Mouse (Mus musculus): ENCODE results near the gene Scgb1a1. TPM values are rescaled to one million over a fixed set of nuclear protein-coding genes. Genes with fewer than 3 reads are reported as not detected.

The Scgb1a1 gene
- total and polyA plus RNA-seq, 3 experiments = not detected

GRCm38 (mm10) chr19:9040649-9041048, 47.1 kb downstream of the Scgb1a1 start:
- peaks cover 0 to 30% of the 10 kb centered on the region in 2 experiments; a peak in 2 of 4 replicates for H3K36me3 ChIP-seq (ENCODE audit: control insufficient read depth in 1 of 2, insufficient read depth in 2 of 2, low read length in 2 of 2)
- H3K4me1 ChIP-seq (ENCODE audit: control insufficient read depth in 1 of 2, insufficient read depth in 2 of 2, low read length in 2 of 2) = peaks cover 10 to 41% of the 10 kb centered on the region in 2 experiments
- H3K9me3 ChIP-seq (replicated peaks; ENCODE audit: insufficient read depth, low read length) = no peaks in the 10 kb centered on the region
- no peaks in the 10 kb centered on the region for H3K79me2 ChIP-seq (ENCODE audit: control insufficient read depth, insufficient read depth, low read length, poor library complexity)
- H3K27ac ChIP-seq (ENCODE audit: control insufficient read depth, low read depth, low read length) = no peak overlapping the region
- H3K9ac ChIP-seq (ENCODE audit: control insufficient read depth, low read depth, low read length, poor library complexity, severe bottlenecking) = no peak overlapping the region
- TF ChIP-seq BHLHE40 (IDR thresholded peaks at IDR 0.05; ENCODE audit: borderline replicate concordance, low read depth, low read length) (no peak), JUND (IDR thresholded peaks at IDR 0.05; ENCODE audit: low read depth, low read length) (no peak), ELF1 (IDR thresholded peaks at IDR 0.05; ENCODE audit: low read depth, low read length) (no peak), MAX (IDR thresholded peaks at IDR 0.05; ENCODE audit: low read length) (no peak), MXI1 (IDR thresholded peaks at IDR 0.05; ENCODE audit: low read depth, low read length) (no peak), MYB (IDR thresholded peaks at IDR 0.05; ENCODE audit: low read depth, low read length) (no peak), CHD1 (IDR thresholded peaks at IDR 0.05; ENCODE audit: low read depth, low read length) (no peak), NELFE (IDR thresholded peaks at IDR 0.05; ENCODE audit: low read depth, low read length) (no peak), POLR2A (IDR thresholded peaks at IDR 0.05; ENCODE audit: control insufficient read depth in 1 of 2, insufficient read depth in 1 of 2, low read depth in 1 of 2, low read length in 2 of 2, poor library complexity in 1 of 2) (no peak), MAZ (IDR thresholded peaks at IDR 0.05; ENCODE audit: low read depth, low read length) (no peak), GATA1 (IDR thresholded peaks at IDR 0.05; ENCODE audit: low read depth, low read length) (no peak), SMC3 (IDR thresholded peaks at IDR 0.05; ENCODE audit: low read depth, low read length) (no peak), CHD2 (IDR thresholded peaks at IDR 0.05; ENCODE audit: low read length) (no peak), MAFK (IDR thresholded peaks at IDR 0.05; ENCODE audit: borderline replicate concordance, low read depth, low read length) (no peak), MEF2A (IDR thresholded peaks at IDR 0.05; ENCODE audit: extremely low read depth, insufficient replicate concordance, low read depth, low read length, poor library complexity, severe bottlenecking) (no peak), MYC (IDR thresholded peaks at IDR 0.05; ENCODE audit: low read depth, low read length) (no peak), UBTF (IDR thresholded peaks at IDR 0.05; ENCODE audit: borderline replicate concordance, insufficient read depth, low read depth, low read length) (no peak), RCOR1 (IDR thresholded peaks at IDR 0.05; ENCODE audit: low read depth, low read length) (no peak), NRF1 (IDR thresholded peaks at IDR 0.05; ENCODE audit: insufficient read depth, low read depth, low read length, poor library complexity, severe bottlenecking) (no peak)
- no peaks in the 10 kb centered on the region for H3K27me3 ChIP-seq (ENCODE audit: control insufficient read depth in 1 of 2, insufficient read depth in 2 of 2, low read length in 2 of 2)
- no peak overlapping the region for H3K4me3 ChIP-seq (ENCODE audit: control insufficient read depth in 1 of 2, insufficient read depth in 1 of 2, low read depth in 2 of 2, low read length in 2 of 2)
- DNase-seq (ENCODE audit: low read depth, low spot score) = no peak

DNA sequence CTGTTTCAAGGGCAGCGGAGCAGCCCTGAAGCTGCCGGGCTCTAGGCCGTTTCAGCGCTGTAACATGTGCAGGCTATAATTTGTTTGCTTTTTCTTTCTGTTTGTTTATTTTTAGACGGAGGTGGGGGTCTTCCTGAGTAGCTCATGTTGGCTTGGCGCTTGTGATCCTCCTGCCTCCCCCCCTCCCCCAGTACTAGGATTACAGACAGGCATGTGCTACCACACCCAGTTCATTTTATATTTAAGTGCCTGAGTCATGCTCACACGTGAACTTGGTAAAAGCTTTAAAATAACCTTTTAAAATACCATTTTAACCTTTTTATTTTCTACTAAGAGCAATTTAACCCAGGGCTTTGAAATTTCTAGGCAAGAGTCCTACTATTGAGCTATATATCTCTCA, 47.8 kb downstream of the Scgb1a1 start:
- H3K9ac ChIP-seq (ENCODE audit: control insufficient read depth, low read depth, low read length, poor library complexity, severe bottlenecking) = no peak overlapping the region; the same call in 1 of the 2 replicates
- H3K36me3 ChIP-seq (ENCODE audit: control insufficient read depth in 1 of 2, insufficient read depth in 2 of 2, low read length in 2 of 2) = peaks cover 0 to 29% of the 10 kb centered on the region in 2 experiments; a peak in 2 of 4 replicates
- H3K27ac ChIP-seq (ENCODE audit: control insufficient read depth, low read depth, low read length) = no peak overlapping the region
- no peaks in the 10 kb centered on the region for H3K79me2 ChIP-seq (ENCODE audit: control insufficient read depth, insufficient read depth, low read length, poor library complexity)
- peaks cover 10 to 34% of the 10 kb centered on the region in 2 experiments for H3K4me1 ChIP-seq (ENCODE audit: control insufficient read depth in 1 of 2, insufficient read depth in 2 of 2, low read length in 2 of 2)
- TF ChIP-seq GATA1 (IDR thresholded peaks at IDR 0.05; ENCODE audit: low read depth, low read length) (no peak), BHLHE40 (IDR thresholded peaks at IDR 0.05; ENCODE audit: borderline replicate concordance, low read depth, low read length) (peak; percentile 65; the same call in 1 of the 2 replicates), MEF2A (IDR thresholded peaks at IDR 0.05; ENCODE audit: extremely low read depth, insufficient replicate concordance, low read depth, low read length, poor library complexity, severe bottlenecking) (no peak)
- no peak overlapping the region for H3K4me3 ChIP-seq (ENCODE audit: control insufficient read depth in 1 of 2, insufficient read depth in 1 of 2, low read depth in 2 of 2, low read length in 2 of 2)
- no peaks in the 10 kb centered on the region for H3K9me3 ChIP-seq (replicated peaks; ENCODE audit: insufficient read depth, low read length)
- DNase-seq (ENCODE audit: low read depth, low spot score) = no peak
- H3K27me3 ChIP-seq (ENCODE audit: control insufficient read depth in 1 of 2, insufficient read depth in 2 of 2, low read length in 2 of 2) = no peaks in the 10 kb centered on the region

All from MEL (cell line).